Mouse (Mus musculus) spleen, postnatal 14 days (tissue): ENCODE data around the gene Cd82.

Experiments
- DNase-seq, 2 experiments: peaks; one replicate each; pipeline ENCODE4 v3.0.0; 2021 to 2022; ENCODE audit warnings: low spot score in 2 of 2

Gene Cd82

DNA sequence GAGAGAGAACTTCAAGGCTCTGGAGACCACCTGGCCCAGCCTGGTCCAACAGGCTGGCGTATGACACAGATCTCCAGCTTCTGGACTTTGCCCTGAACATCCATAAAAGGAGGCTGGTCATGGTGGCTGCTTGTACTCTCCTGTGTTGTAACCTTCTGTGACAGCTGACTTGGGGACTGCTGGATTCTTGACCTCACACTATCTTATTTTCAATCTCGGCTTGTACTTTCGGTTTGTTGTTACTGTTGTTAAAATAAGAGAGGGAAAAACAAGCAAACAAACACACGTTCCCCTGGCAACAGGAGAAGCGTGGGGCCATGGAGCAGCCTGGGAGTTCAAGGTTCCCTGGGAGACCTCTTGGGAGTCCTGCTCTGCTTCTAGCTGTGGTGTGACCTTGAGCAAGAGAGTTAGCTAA, 17.7 kb downstream of the Cd82 start:
- no peak for DNase-seq

DNA sequence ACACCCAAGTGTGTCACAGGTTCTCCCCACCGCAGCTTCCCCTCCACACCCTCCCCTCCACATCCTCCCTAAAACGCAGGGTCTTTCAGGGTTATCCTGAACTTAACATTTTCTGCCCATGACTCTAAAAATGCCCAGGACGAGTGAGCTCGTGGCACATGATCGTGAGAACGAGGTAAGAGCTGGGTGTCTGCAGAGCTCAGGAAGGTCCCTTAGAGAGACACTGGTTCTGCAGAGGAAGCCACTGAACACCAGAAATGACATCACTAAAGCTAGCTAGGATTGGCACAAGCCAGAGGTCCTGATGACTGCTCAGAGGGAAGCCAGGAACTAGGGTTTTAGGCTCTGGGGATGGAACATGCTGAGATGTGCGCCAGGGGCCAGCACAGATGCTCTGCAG, 18.7 kb downstream of the Cd82 start:
- DNase-seq, result no peak

DNA sequence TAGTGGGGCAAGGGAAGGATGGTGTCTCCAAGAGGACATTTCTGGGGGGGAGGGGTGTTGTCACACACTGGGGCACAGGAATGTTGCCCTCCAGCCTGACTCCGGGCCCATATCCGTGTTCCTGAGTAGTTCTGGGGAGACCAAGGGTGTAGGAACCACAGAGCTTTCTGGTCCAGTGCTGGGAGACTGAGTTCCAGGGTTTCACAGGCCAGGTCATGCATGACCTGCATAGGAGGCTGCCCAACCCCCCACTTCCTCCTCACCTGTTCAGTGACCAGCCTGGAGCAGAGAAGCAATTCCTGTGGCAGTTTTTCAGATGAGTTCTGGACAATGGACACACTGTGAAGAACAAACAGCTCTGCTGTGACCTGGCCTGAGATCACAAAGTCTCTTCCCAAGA, 19.8 kb downstream of the Cd82 start:
- DNase-seq, result no peak

DNA sequence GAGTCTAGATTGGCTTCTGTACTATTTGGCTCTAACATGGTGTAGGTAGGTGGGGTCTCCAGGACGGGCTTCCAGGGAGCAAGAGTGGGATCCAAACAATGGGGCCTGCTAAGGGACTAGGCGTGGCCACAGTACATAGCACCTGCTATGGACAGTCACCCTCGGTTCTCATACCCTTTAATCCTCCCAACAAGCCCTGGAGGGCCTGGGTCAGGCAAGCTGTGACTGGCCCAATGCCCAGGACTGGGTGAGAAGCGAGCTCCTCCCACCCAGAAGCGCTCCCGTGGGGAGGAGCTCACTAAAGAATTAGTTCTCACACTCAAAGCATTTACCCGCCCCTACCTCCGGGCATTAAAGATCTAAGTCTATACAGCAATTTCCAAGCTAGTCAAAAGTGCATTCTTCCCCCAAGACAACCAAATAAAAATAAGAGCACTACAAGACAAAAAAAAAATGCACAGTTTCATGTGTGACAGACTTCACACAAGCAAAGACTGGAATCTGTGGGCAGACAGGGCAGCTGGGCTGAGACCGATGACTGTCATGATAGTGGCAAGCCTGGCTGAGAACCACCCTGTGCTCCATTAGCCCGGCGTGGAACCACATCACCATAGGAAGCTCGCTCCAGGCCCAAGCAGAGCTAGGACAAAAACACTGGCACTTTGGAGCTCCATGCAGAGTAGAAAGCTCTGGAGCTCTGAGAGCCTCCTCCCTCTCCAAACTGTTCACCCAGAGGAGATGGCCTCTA, 23.0 kb downstream of the Cd82 start:
- DNase-seq, result no peak

DNA sequence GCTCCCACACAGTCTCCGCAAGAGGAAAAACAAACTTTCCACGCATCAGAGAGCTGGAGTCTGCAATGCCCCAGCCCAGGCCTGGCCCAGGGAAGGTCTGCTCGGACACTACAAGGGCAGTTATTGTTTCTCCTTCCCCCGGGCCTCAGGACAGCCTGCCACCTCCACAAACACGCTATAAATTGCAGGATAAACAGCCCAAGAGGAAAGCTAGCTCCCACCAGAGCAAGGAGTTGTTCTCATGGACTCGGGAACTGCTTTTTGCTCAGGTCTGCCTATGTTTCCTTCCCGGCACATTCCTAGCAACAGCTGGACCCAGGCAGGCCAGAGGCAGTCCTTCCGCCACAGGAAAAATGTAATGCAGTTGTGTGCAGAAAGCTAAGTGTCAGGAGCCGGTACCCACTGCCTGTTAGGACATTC, 23.6 kb downstream of the Cd82 start:
- no peak for DNase-seq

DNA sequence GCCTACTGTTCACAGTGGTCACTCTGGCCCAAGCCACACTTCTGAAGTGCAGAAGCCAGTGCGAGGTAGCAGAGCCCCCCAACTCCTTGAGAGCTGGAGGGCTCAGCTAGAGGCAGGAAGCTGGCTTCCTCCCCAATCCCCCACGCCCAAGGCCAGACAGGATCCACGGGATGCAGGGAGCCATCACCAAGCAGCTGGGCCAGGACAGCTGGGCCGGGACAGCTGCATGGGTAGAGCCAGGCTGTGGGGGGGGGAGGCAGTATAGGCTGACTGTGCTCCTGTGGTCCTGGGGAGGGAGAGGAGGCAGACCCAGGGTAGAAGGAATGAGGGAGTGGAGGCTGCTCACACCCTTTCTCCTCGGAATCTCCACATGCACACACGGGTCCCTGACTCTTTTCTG, 24.6 kb downstream of the Cd82 start:
- DNase-seq, result no peak

DNA sequence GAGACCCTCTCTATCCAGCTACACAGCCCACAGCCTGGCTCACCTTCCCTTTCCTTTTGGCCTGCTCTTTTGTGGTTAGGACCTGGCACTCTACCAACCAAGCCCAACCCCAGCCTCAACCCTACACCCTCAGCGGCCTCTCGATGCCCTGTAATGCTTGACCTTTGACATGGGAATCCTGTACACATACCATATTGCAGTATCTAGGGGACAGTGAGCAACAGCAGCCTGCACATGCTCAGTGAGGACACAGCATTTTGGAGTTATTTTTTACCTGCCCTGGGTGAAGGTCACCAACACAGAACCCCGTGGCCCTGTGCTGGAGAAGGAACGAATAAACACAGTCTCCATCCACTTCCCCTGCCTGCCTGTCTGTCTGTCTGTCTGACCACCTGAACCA, 27.4 kb downstream of the Cd82 start:
- no peak for DNase-seq

DNA sequence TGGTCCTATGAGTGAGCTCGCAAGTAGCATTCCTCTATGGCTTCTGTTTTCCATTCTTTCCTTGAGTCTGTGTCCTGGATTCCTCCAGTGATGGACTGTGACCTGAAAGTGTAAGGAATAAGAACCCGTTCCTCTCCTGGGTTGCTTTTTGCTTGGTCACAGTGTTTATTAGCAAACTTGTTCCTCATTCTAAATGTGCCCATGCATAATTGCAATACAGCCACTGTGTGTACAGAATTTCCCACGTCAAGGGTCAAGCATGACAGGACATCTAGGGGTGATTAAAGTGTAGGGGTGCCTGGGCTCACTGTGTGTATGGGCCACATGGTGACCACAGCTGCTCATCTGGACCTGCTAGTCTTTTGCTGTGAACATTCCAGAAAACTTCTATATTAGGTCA, 28.0 kb downstream of the Cd82 start:
- no peak for DNase-seq

DNA sequence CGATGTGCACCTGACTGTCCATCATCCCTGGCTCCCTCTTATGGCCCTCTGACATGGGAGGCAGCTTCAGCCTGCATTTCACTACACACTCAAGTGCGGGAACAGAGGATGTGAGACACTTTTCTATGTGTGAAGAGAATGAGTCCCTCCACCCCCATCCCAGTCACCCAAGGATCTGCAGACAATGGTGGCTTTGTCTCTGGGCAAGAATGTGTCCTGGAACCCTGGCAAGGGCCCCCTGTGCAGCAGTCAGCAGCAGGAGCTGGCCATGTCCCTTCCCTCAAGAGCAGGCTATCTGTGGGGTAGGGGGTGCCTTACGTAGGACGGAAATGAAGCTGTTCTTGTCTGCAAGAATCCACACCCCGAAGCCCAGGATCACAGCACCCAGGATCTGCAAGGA, 29.4 kb downstream of the Cd82 start:
- no peak for DNase-seq

DNA sequence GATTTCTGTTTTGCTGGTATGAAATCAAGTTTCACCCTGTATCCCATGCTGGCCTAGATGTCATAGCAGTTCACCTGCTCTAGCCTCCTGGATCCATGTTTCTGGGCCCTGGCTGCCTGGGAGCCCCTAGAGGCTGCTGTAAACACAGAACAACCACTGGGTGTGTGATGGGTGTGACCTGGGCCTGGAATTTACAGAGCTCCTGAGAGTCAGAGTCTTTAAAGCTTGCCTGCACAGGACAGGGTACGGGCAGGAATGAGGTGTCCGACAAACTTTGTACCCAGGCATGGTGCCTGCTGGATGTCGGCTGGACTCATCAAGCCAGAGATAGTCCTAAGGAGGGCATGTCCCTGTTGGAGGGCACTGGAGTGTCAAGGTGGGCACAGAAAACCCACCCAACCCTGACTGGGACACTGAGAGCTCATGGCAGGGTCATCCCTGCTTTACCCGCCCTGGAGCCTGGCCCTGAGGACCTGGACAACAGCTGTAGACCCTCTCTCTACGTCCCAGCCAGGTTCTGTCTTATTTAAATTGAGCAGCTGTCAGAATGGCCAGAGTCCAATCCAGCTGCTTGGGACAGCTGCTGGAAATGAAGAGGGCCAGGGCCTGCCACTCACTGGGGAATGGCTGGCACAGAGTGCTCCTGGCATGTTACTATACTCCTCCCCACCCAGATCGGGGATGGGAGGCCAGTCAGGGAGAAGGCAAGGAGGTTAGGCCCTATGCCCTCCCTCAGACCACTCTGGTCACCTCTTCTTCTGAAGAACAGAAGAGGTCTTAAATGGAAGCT, 30.1 kb downstream of the Cd82 start:
- no peak for DNase-seq

DNA sequence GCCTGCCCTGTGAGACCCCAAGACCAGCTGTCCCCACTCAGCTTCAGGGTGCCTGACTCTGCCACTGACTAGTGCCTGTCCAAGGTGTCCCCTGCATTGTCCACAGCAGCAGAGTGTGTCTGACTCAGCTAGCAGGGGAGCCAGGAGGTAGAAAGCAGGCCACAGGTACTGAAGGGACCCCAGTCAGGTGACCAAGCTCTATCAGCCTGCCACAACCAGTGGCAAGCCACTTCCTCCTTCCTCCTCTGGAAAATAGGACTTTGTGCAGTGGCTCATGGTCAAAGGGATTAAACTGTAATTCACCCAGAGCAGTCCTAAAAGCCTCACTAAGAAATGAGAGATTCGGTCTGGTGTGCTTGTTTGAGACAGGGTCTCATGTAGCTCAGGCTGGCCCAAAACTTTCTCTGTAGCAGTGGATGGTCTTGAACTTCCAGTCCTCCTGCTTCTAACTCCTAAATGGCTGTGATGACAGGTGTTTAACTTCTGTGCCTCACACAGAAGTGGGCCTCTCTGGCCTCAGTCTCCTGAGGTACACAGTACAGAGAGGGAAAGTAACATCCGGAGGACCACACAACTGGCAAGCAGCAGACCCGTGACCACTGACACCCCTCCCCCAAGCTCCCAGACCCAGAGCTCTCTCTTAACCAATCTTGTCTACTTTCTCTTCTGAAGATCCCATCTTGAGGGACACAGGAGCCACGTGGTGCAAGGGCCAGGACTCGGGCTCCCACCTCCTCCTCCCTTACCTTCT, 31.2 kb downstream of the Cd82 start:
- DNase-seq, result no peak

DNA sequence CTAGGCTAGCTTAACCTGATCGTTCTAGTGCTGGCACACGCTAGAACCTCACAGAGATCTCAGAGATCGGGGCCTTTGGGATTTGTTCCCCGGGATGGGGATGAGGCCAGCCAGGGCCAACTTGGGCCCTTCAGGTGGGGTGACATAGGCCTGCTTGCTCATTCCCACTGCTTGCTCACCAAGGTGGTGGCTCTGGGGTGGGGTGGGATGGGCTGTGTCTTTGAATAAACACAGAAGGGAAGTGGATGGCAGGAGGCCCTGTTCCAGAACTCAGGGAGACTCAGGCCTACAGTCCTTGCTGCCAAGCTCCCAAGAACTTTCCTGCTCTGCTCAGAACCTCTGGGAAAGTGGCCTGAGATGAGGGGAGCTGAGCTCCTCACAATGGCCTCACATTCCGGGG, 31.9 kb downstream of the Cd82 start:
- DNase-seq, result no peak

DNA sequence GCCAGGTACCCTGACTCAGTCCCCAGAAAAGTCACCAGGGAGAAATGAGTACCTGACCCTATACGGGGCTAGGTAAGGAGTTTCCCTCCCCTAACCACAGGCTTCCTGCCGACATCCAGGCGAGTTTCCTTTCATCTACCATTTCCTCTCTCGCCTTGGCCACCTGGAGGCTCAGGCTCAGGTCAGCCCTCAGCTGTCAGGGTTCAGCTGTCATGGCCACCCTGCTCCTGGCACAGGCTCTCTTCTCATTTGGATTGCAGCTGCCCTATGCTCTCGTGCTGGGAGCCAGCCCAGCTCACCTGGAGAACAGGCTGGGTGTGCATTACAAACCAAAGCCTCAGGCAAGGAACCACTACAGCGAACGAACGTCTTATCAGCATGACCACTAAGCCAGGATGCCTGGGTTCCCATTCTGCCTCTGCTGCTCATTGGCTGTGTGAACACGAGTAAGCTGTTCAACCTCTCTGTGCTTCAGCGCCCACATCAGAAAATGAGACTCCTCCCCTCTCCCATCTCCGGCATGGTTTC, 34.9 kb downstream of the Cd82 start:
- no peak for DNase-seq

DNA sequence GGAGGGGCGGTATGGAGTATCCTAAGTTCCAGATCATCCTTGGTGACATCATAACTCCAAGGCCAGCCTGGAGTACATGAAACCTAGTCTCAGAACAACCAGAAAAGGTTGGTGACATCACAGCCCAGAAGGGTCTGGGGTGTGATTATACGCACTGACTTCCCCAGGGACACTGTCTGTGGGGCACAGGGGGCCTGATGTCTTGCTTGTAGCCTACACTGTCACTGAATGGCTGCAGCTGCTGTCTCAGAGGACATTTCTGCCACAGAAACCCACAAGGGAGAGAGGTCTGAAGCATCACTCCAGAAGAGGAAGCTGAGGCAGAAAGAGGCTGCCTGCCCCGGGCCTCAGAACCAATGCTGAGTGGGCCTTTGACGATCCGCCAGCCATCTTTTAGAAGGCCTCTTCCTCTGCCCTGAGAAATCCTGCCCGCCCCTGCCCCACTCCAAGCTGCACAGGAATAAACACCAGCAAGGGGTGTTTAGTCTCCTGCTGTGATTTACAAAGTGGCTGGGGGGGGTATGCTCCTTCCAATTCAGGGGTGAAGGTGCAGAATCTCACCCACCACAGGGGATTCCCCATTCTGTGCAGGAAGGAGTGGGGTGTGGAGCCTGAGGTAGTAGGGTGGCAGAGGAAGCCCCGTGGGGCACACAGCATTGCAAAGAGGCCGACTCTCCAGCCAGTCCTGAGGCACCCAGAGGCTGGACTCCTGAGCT, 35.8 kb downstream of the Cd82 start:
- peak in 1 of 2 experiments; percentile 30 for DNase-seq

DNA sequence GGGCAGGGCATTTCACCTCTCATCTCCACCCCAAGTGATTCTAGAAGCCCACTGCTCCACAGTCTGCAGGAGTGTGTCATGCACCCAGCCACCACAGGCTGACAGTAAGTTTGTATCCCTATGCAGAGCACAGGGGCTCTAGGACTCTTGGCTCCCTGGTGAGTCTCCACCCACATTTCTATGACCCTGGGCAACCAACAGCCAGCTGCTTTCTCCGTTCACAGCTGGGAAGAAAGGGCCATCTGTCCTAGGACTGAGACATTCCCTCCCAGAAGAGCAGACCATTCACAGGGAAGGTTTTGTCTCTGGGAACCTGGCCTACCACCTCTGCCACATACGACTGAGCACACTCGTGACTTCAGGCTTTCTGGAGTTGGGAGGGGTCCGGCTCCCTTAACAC, 37.1 kb downstream of the Cd82 start:
- DNase-seq, result no peak

DNA sequence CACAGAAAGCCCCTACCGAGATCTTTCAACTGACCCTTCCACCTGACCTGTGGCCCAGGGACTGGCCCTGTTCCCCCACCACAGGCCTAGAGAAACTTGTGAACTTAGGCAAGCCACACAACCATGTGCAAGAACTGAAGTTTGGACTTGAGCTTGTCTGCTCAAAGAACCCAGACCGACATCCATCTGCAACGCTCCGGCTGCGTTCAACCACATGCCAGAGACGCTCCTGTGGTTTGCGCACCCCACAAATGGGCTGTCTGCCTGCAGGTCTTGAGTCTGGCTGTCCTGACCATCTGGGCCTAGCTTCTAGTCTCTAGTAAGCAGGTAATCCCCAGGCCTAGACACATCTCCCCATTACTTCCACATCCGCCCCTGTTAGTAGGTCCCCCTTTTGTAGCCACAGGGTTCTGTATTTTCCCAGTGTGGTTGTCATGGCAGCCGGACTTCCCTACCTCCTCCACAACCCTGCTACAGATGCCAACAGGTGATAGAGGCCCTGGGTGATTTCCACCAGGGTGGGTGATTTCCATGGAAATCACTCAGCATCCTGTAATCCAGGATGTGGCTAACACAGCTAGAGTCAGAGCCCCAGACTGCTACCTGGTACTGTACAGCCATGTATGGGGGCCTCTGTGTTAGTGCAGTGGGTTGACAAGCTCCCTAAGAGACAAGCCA, 38.5 kb downstream of the Cd82 start:
- DNase-seq, result no peak

DNA sequence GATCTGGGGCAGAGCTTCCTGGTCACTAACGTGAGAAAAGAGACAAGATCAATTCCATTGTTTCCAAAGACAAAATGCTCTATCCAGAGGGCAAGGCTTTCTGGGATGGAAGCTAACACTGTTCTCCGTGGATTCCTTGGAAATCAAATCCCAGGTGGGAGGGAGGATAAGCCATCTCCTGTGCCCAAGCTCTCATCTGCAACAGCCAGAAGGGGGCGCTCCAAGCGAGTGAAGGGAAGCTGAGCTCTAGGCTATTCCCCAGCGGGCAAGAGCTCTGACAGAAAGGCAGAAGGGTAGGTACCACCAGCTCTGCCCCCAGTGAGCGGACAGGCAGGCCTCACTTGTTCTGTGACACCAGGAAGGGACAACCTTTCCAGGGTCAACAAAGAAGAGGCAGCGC, 41.6 kb downstream of the Cd82 start:
- peak; percentile 63 to 78 for DNase-seq

DNA sequence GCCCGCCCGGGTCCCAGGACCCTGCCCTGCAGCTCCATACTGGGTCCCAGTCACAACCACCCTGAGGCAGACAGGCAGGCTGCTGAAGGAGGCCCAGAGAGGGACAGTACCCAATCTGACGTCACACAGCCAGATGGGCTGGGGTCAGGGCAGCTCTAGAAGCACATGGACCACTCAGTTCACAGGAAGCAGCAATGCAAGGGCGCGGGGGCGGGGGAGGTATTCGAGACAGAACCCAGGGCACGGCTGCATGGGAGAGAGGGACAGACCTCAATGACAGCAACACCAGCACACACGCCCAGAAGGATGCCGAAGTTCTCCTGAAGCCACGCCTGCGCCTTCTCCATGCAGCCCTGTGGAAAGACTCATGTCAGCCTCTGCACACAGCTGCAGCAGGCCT, 43.0 kb downstream of the Cd82 start:
- no peak for DNase-seq

DNA sequence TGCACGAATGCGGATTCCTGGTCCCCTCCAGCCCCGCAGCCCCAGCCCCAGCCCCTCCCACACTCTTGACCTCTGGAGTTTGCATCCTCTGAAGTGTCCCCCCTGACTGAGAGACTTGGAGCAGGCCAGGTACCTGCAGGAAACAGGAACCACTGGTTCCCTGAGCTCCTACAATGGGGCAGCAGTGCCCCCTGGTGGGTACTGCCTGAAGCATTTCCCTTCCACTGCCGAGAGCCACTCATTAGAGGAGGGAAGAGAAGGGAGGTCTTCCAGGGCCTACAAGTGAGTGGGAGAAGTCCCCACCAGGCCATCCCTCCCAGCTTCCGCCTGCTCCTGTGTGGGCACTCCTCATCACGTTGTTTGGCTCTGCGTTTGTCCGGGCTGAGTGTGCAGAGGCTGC, 44.5 kb downstream of the Cd82 start:
- peak; percentile 42 to 64 for DNase-seq

DNA sequence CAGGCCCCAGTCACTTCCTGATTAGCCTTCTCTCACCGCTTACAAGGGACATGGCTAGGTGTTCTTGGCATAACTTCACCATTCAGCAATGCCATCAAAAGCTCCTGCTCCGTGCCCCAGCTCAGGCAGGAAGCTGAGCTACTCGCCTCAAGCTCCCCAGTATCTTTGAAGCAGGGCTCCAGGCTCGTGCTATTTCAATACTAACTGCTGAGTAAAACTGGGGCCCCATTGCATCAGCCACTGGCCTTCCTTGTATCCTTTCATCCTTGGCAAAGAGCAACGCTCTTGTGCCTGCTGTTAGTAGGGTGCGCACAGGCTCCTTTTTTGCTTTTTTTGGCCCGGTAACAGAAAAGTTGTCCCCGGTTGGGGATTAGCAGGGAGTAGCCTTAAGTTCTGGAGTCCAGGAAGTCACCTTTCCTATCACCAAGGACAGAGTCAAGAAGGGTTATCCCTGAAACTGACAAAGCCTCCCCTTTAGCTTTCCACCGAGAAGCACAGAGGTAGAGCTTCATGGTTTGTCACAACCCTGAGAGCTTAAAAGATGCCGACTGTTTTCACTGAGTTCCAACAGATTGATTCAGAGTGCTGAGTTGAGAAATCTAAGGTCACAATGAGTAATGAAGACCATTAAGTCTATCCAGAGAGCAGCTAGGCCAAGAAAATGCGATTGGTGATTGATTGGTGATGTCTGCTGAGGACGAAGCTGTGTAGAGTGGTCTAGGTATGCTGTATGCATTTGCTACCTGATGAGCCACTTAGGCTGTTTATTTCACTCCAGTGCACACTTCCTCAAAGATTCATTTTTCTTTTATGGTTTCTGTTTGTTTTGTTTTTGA, 45.8 kb downstream of the Cd82 start:
- no peak for DNase-seq
